Mouse (Mus musculus): Measurements from ENCODE around the gene Olfr533. TPM values are rescaled to one million over a fixed set of nuclear protein-coding genes. Genes with fewer than 3 reads are reported as not detected.

Olfr533 gene
- polyA plus RNA-seq (2017; shearing (Covaris generic)), result not detected

GRCm38 (mm10) chr7:140463070-140463469 lies at the start of gene Olfr533:
TSS of gene Olfr533 (plus strand) at chr7:140463370.

GRCm38 (mm10) chr7:140421539-140421938 lies 41.6 kb upstream of the Olfr533 start, which contains the start of gene Olfr532:
TSS of gene Olfr532 (minus strand) at chr7:140421639.

GRCm38 (mm10) chr7:140483916-140484315 lies 20.7 kb downstream of the Olfr533 start, which contains the start of gene Olfr535:
TSS of gene Olfr535 (plus strand) at chr7:140484216.

GRCm38 (mm10) chr7:140507346-140508021 lies 44.3 kb downstream of the Olfr533 start, which contains the start of gene Olfr536:
TSS of gene Olfr536 (minus strand) at chr7:140507396.

Other genes with a start within 250 kb of the Olfr533 start
- 0.15 TPM for gene Cd163l1, start 245.1 kb upstream of the Olfr533 start, polyA plus RNA-seq (2017; shearing (Covaris generic))
- 1.7 TPM for gene 5830411N06Rik, start 216.1 kb upstream of the Olfr533 start, polyA plus RNA-seq (2017; shearing (Covaris generic))
- 0.17 TPM for gene Olfr525, start 142.5 kb upstream of the Olfr533 start, polyA plus RNA-seq (2017; shearing (Covaris generic))
- not detected for gene Olfr527, start 129.4 kb upstream of the Olfr533 start, polyA plus RNA-seq (2017; shearing (Covaris generic))
- 0.20 TPM for gene Olfr60, start 101.7 kb upstream of the Olfr533 start, polyA plus RNA-seq (2017; shearing (Covaris generic))
- not detected for gene Olfr530, start 87.0 kb upstream of the Olfr533 start, polyA plus RNA-seq (2017; shearing (Covaris generic))
- not detected for gene Olfr531, start 60.5 kb upstream of the Olfr533 start, polyA plus RNA-seq (2017; shearing (Covaris generic))
- gene Olfr532, start 41.7 kb upstream of the Olfr533 start, polyA plus RNA-seq (2017; shearing (Covaris generic)), result not detected
- gene Olfr535, start 20.8 kb downstream of the Olfr533 start, polyA plus RNA-seq (2017; shearing (Covaris generic)), result not detected
- not detected for gene Olfr536, start 44.0 kb downstream of the Olfr533 start, polyA plus RNA-seq (2017; shearing (Covaris generic))
- not detected for gene Olfr538, start 104.5 kb downstream of the Olfr533 start, polyA plus RNA-seq (2017; shearing (Covaris generic))
- gene Olfr46, start 137.9 kb downstream of the Olfr533 start, polyA plus RNA-seq (2017; shearing (Covaris generic)), result not detected
- gene Olfr61, start 165.6 kb downstream of the Olfr533 start, polyA plus RNA-seq (2017; shearing (Covaris generic)), result not detected
- gene Olfr53, start 183.1 kb downstream of the Olfr533 start, polyA plus RNA-seq (2017; shearing (Covaris generic)), result not detected
- 0.02 TPM for gene Olfr539, start 196.6 kb downstream of the Olfr533 start, polyA plus RNA-seq (2017; shearing (Covaris generic))
- not detected for gene Olfr45, start 218.6 kb downstream of the Olfr533 start, polyA plus RNA-seq (2017; shearing (Covaris generic))
- not detected for gene Olfr541, start 233.9 kb downstream of the Olfr533 start, polyA plus RNA-seq (2017; shearing (Covaris generic))

Data from CD4-positive, CD25-positive, alpha-beta regulatory T cell, adult 9 weeks (primary cell).